Mouse (Mus musculus): ENCODE measurements around the gene Ccdc169.

GRCm38 (mm10) chr3:55152673-55153334 lies 15.7 kb downstream of the Ccdc169 start:
- TF ChIP-seq GATA1 (IDR thresholded peaks at IDR 0.05; ENCODE audit: low read length) (no peak), TAL1 (IDR thresholded peaks at IDR 0.05; ENCODE audit: low read length) (no peak)
